Mouse (Mus musculus) right cerebral cortex, postnatal 10 days (tissue): ENCODE measurements at regions not wholly inside any gene's neighbourhood (a gene's known extent, or its start where the extent isn't known, plus 50 kb on each side); places are given as distances from the start of the nearest gene placed in this dataset.
A peak's percentile ranks its signal among the peaks of the same experiment; 100 is the strongest.

ENCODE experiments used
- DNase-seq, 2 experiments: peaks; one replicate each; pipeline ENCODE4 v3.0.0; 2021; ENCODE audit warnings: low spot score in 2 of 2

GRCm38 (mm10) chr4:125936357-125936756, 88.0 kb upstream of the Csf3r start:
- DNase-seq: peak; percentile 35 to 46

GRCm38 (mm10) chr4:125938186-125938585, 86.2 kb upstream of the Csf3r start:
- no peak for DNase-seq

GRCm38 (mm10) chr4:125941266-125941665, 83.1 kb upstream of the Csf3r start:
- no peak for DNase-seq

GRCm38 (mm10) chr4:125941916-125942315, 82.4 kb upstream of the Csf3r start:
- DNase-seq: peak; percentile 74 to 77

- no peak for DNase-seq
Observed at GRCm38 (mm10) chr4:125945062-125945461, 79.3 kb upstream of the Csf3r start.

- no peak for DNase-seq
Observed at GRCm38 (mm10) chr4:125959426-125959825, 64.9 kb upstream of the Csf3r start.

GRCm38 (mm10) chr4:125960704-125961279, 63.6 kb upstream of the Csf3r start:
- no peak for DNase-seq

GRCm38 (mm10) chr4:125962677-125963076, 61.7 kb upstream of the Csf3r start:
- DNase-seq: peak; percentile 61 to 88
